Mouse (Mus musculus): Measurements from ENCODE around the gene Lcn12.

DNA sequence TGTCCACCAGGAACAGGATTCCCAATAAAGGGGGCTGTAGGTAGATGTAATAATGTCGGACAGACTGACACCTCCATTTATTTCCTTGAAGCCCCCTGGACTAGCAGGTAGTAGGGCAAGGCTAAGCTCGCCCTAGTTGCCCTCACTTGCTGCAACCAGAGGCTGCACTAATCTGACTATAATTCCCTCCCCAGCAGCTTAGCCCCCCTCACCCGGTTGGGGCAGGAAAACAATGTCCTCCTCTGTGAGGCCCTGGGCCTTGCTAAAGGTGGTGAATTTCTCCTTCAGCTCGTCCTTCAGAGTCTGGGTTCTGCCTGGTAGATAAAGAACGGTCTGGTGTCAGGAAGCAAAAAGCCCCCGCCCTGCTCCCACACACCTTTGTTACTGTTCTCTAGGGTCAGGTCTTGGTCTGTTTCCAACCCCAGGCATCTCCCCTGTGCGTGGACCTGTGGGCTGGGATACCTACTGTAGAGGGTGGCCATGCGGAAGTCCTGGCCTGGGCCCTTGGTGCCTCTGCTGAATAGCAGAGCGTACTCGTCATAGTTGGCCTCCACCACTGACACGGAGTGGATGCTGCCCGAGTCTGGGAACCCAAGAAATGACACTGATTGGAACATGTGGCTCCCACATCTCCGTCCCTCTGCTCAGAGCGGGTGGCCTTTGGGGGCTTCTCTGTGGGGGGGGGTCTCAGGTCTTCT is 26.0 kb downstream of the Lcn12 start:
- no peak for TF ChIP-seq CTCF (IDR thresholded peaks at IDR 0.05; ENCODE audit: low read depth, low read length)
- no peak for TF ChIP-seq POLR2A (IDR thresholded peaks at IDR 0.05; ENCODE audit: extremely low read depth, insufficient read depth, low read length)

Data from liver, adult 2 months (tissue).